Mouse (Mus musculus): ENCODE results near the gene Hist3h2a.

Hist3h2a gene

DNA sequence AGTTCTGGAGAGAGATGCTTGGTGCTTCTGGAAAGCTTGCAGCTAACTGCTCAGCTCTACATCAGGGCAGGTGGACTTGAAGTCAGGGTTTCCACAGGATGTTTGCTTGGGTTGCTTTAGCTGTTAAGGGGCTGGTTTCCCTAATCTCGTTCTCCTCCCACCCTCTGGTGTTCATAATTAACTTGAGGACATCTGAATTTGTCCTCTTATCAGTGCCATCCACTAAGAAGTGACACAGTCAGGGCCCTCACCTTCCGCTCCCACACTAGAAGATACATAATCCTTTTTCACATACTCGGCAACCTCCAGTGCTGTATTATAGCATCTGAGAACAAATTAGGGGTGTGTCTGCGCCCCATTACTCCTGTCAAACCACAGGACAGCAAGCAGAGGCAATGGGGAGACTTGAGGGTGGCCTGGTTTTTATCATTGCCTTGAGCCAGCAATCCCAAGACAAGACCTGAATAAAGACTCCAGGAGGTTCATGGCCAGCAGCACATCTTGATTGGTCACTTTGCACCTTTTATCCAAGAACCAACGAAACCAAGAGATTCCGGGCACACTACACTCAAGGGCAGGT lies 38.7 kb downstream of the Hist3h2a start:
- DNase-seq (ENCODE audit: low spot score), result no peak

DNA sequence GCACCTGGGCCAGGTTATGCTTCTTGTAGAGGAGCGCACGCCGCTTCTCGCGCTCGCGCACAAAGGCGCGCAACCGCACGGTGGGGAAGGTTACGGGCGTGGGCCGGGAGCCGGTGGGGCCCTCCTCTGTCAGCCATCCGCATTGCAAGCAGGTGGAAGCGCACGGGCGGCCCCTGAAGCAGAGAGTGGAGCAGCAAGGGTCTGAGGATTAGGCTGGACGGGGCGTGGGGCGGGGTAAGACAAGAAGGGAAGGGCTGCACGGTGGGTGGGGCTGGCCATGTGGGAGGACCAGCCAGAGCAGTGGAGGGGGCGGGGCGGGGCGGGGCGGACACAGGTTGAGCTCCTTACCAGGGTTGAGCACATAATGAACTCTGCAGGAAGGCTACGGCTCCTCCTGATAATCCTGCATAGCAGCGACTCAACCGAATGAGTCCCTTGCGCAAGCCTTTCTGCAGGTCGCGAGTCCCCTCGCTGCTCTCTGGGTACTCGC lies 39.9 kb downstream of the Hist3h2a start:
- DNase-seq (ENCODE audit: low spot score), result peak; percentile 67

GRCm38 (mm10) chr11:58995061-58995806 lies 40.7 kb downstream of the Hist3h2a start:
- DNase-seq (ENCODE audit: low spot score), result no peak

- peak; percentile 34 for DNase-seq (ENCODE audit: low spot score)
Measured at GRCm38 (mm10) chr11:58995807-58996370, 41.4 kb downstream of the Hist3h2a start.

- no peak for DNase-seq (ENCODE audit: low spot score)
Measured at GRCm38 (mm10) chr11:58997541-58997940, 43.1 kb downstream of the Hist3h2a start.

GRCm38 (mm10) chr11:58999158-58999557 lies 44.7 kb downstream of the Hist3h2a start:
- peak; percentile 28 for DNase-seq (ENCODE audit: low spot score)

GRCm38 (mm10) chr11:58999830-59000229 lies 45.3 kb downstream of the Hist3h2a start:
- no peak for DNase-seq (ENCODE audit: low spot score)

DNA sequence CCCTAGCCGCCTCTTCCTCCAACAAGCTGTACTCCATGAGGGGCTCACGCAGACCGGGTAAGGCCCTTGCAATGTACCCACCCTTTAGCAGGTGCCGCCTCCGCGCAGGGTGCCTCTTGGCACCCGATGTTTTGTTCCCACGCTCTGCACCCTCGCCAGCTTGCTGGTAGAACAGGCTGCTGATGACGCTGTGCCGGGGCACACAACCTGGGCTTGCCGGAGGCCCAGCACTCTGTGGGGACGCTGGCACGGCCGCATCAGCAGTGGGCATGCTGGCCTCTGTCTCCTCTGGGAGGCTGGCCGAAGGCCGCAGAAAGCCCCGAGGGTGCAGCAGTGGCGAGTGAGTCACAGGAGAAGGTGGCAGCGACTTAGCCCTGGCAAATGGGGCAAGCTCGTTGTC lies 46.1 kb downstream of the Hist3h2a start:
- DNase-seq (ENCODE audit: low spot score), result no peak

GRCm38 (mm10) chr11:59002327-59003079 lies 48.0 kb downstream of the Hist3h2a start:
- DNase-seq (ENCODE audit: low spot score), result no peak

All from lung, postnatal 25 days (tissue).